Mouse (Mus musculus) stomach, embryonic 14.5 days (tissue): Measurements from ENCODE around the gene Siah2. TPM values are rescaled to one million over a fixed set of nuclear protein-coding genes. Genes with fewer than 3 reads are reported as not detected.

Source experiments
- ATAC-seq: fragments of 200-750 bp; cut with Nextera tagmentation; 2 replicates; pipeline ENCODE4 v1.8.0; 2017; ENCODE audit warnings: low read depth, moderate TSS enrichment; ENCODE audit not compliant: insufficient number of reproducible peaks, insufficient read depth, low FRiP score
- H3K27ac ChIP-seq: fragments of 300-500 bp; sonication (generic); 2 replicates; pipeline ENCODE4 v1.5.1; 2014; ENCODE audit warnings: mild to moderate bottlenecking, low read length, moderate library complexity, mixed read lengths
- H3K27me3 ChIP-seq: fragments of 300-500 bp; sonication (generic); 2 replicates; pipeline ENCODE4 v1.6.1; 2014; ENCODE audit warnings: low read length, control low read depth, mixed read lengths; ENCODE audit not compliant: control insufficient read depth, insufficient read depth
- H3K36me3 ChIP-seq: fragments of 300-500 bp; sonication (generic); 2 replicates; pipeline ENCODE4 v1.6.1; 2014; ENCODE audit warnings: mild to moderate bottlenecking, control low read depth, low read length, moderate library complexity, mixed read lengths; ENCODE audit not compliant: control insufficient read depth, insufficient read depth
- H3K4me1 ChIP-seq: fragments of 300-500 bp; sonication (generic); 2 replicates; pipeline ENCODE4 v1.6.1; 2014; ENCODE audit warnings: low read length, control low read depth, mixed read lengths; ENCODE audit not compliant: control insufficient read depth, insufficient read depth
- H3K4me2 ChIP-seq: fragments of 300-500 bp; sonication (generic); replicated peaks from 2 replicates; pipeline ENCODE4 v1.6.1; 2014; ENCODE audit warnings: low read depth, low read length, control low read depth
- H3K4me3 ChIP-seq: fragments of 300-500 bp; sonication (generic); 2 replicates; pipeline ENCODE4 v1.5.1; 2014; ENCODE audit warnings: low read depth, low read length, control low read depth
- H3K9ac ChIP-seq: fragments of 300-500 bp; sonication (generic); replicated peaks from 2 replicates; pipeline ENCODE4 v1.6.1; 2014; ENCODE audit warnings: low read depth, mild to moderate bottlenecking, control low read depth, low read length, moderate library complexity, mixed read lengths
- H3K9me3 ChIP-seq: fragments of 300-500 bp; sonication (generic); 2 replicates; pipeline ENCODE4 v1.6.1; 2016; ENCODE audit warnings: low read depth, low read length, control low read depth; ENCODE audit not compliant: control insufficient read depth
- WGBS: fragments of 180-500 bp; shearing (Covaris S2); extraction: QIAGEN DNeasy Blood & Tissue Kit; methylation state at CpG from one replicate; pipeline ENCODE4 v1.1.7; 2014; 5-methylcytosine and 5-hydroxymethylcytosine counted together
- polyA plus RNA-seq: library from polyadenylated mRNA; unstranded; fragments of >200 nt; fragmentation: Nextera tagmentation; extraction: Ambion mirVana; gene quantifications from 2 replicates; pipeline ENCODE4 v1.2.1, GENCODE M21; 2014

The Siah2 gene
- polyA plus RNA-seq = 5.5 and 5.9 TPM in 2 replicates

DNA sequence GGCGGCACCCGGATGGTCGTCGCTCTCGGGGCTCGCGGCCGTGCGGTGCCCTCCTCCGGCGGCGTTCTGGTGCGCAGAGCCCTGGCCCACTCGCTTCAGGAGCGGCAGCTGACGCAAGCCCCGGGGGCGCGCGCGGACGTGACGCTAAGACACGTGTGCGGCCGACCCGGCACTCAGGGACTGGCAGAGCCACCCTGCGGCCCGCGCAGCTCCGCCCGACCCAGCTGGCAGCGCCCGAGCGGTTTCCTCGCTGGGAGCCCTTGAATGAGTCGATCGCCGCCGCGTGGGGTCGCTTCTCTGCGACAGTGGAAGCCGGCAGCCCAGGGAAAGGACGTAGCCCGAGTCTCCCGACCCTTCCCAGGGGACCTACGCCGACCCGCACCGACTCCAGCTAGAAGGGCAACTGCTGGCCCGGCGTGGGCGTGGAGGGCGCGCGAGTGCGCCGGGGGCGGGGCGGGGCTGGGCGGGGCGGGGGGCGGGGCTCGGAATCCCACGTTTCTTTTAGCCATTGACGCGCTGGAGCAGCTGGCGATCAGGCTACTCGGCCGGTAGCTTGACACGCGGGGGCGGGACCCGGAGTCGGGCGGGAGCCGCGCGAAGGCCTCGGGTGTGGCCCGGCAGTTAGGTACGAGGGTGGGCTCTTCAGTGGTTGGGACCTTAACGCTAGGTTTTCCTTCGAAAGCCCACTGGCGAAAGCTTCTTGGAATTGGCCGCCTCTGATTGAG, at the start of gene Siah2:
Gene Siah2 (minus strand): TSS at position 404 of the 725 bp plus-strand sequence.
- WGBS = under 1% methylated on average over 79 of the region's 87 CpGs

DNA sequence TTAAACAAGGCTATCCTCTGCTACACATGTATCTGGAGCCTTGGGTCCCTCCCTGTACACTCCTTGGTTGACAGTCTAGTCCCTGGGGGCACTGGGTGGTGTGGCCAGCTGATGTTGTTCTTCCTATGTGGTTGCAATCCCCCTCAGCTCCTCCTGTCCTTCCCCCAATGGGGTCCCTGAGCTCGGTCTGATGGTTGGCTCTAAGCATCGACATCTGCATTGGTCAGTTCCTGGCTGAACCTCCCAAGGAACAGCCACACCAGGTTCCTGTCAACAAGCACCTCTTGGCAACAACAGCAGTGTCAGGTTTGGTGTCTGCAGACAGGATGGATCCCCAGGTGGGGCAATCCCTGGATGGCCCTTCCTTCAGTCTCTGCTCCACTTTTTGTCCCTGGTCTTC, 47.3 kb upstream of the Siah2 start:
- Histone ChIP-seq H3K4me3 (no peak overlapping the region), H3K36me3 (no peaks in the 10 kb centered on the region), H3K27ac (no peak overlapping the region), H3K9ac (no peak overlapping the region), H3K27me3 (no peaks in the 10 kb centered on the region), H3K4me1 (no peaks in the 10 kb centered on the region), H3K4me2 (no peak overlapping the region), H3K9me3 (no peaks in the 10 kb centered on the region)
- WGBS = 74% methylated on average over 2 of the region's 2 CpGs
- no peak for ATAC-seq

More for the DNA sequence above, at the start of gene Siah2:
- Histone ChIP-seq H3K4me3 (peak within 1 kb of the TSS; percentile 78), H3K27ac (peak within 1 kb of the TSS; percentile 80), H3K4me2 (peak within 1 kb of the TSS; percentile 96), H3K36me3 (no peaks in the 10 kb centered on the region; the same call in 1 of the 2 replicates), H3K9ac (peak within 1 kb of the TSS; percentile 60), H3K27me3 (no peaks in the 10 kb centered on the region), H3K9me3 (no peaks in the 10 kb centered on the region), H3K4me1 (no peaks in the 10 kb centered on the region)
- ATAC-seq = peak; percentile 91

DNA sequence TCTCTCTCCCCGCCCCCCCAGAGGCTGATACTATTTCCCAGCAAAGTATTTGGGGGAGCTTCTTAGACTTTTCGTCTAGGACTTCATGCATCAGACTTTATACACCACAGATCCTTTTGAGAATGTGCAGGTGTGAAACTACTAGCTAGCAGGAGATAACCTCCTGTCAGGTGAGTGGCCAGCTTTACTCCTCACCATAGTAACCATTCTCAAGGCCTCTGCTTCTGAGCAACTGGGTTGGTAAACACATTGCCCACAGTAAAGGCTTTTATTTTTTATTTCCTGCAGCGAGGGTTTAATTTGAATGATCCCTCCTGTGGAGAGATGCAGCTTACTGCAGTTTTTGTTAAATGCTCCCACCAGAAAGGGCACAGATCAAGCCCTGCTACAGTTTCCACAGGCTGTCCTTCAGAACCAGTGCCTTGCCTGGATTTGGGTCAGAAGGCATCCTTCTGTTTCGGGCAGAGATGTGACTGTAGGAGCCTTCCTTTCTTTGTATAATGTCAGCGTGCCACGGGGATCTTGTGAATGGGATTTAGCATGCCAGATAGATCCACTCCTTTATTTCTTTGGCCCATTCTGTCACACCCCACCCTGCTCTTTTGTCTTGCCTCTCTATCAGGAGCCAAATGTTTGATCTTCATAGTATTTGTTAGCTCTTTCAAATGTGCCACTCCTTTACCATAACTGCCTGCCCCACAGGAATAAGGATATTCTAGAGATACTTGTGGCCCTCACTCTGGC, 46.3 kb upstream of the Siah2 start:
- H3K4me2 ChIP-seq = no peak overlapping the region
- H3K27ac ChIP-seq = no peak overlapping the region
- no peak overlapping the region for H3K4me3 ChIP-seq
- 20% methylated on average over 6 of the region's 6 CpGs for WGBS
- no peak overlapping the region for H3K9ac ChIP-seq
- no peak for ATAC-seq
- H3K27me3 ChIP-seq = no peaks in the 10 kb centered on the region
- H3K4me1 ChIP-seq = no peaks in the 10 kb centered on the region
- no peaks in the 10 kb centered on the region for H3K36me3 ChIP-seq
- no peaks in the 10 kb centered on the region for H3K9me3 ChIP-seq

DNA sequence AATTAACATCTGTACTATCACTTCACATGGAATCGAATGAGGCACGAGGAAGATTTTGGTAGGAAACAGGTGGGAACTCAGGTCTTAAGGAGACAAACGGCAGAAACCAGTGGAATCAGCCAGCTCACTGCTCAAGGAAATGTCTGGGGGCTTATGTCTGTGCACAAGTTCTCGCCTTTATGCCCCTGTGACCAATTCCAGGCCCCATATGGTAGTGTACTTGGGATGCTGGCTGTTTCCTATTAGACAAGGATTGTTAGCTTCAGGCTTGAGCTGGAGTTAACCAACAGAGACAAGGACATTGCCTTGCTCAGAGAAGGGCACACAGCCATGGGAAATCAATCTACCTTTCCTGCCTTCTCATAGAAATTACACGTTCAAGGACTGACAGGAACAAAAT, 39.3 kb upstream of the Siah2 start:
- no peak for ATAC-seq
- Histone ChIP-seq H3K9ac (no peak overlapping the region), H3K27me3 (no peaks in the 10 kb centered on the region), H3K4me2 (no peak overlapping the region), H3K27ac (no peak overlapping the region), H3K36me3 (no peaks in the 10 kb centered on the region), H3K9me3 (no peaks in the 10 kb centered on the region), H3K4me1 (no peaks in the 10 kb centered on the region), H3K4me3 (no peak overlapping the region)
- WGBS = 75% methylated on average over 5 of the region's 5 CpGs

DNA sequence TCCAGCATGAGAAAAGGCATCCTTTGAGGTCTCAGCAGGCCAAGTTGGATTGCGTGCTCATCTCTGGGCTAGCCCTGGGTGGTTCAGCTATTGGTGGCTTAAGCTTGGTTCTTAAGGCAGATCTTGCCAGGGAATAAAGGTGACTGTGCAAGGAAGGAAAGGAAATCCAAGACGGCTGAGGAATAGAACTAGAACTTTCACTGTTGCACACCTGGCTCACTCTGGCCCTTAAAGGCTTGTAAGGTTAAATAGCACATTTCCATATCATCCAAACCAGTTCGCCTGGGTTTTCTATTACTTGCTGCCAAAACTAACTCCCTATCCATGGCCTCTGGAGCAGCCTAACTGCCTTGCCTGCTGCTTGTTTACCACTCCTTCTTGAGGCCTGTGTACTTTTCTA, 38.4 kb upstream of the Siah2 start:
- Histone ChIP-seq H3K9me3 (no peaks in the 10 kb centered on the region), H3K9ac (no peak overlapping the region), H3K27ac (no peak overlapping the region), H3K27me3 (no peaks in the 10 kb centered on the region), H3K36me3 (no peaks in the 10 kb centered on the region), H3K4me1 (no peaks in the 10 kb centered on the region), H3K4me3 (no peak overlapping the region), H3K4me2 (no peak overlapping the region)
- ATAC-seq = no peak
- WGBS = 84% methylated on average over 3 of the region's 3 CpGs

DNA sequence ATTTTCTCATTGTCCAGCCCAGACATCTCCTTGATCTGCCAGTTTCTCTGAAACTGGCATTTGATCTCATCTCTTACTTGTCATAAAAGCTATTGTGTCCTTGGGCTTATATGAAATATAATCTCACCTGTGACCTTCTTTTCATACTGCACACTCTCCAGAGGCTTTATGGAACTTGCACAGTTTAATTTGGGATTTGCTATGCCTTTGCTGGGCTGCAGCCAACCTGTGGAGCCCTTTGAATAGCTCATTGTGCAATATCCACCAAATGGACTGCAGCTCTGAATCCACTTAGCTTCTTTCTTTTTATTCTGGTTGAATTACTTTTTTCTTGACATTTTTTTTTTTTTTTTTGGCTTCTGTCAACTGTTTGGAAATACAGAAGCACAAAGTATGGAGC, 37.3 kb upstream of the Siah2 start:
- H3K27me3 ChIP-seq = no peaks in the 10 kb centered on the region
- H3K4me1 ChIP-seq = no peaks in the 10 kb centered on the region
- H3K4me2 ChIP-seq = no peak overlapping the region
- H3K9me3 ChIP-seq = no peaks in the 10 kb centered on the region
- H3K9ac ChIP-seq = no peak overlapping the region
- no peak overlapping the region for H3K4me3 ChIP-seq
- H3K36me3 ChIP-seq = no peaks in the 10 kb centered on the region
- no peak for ATAC-seq
- H3K27ac ChIP-seq = no peak overlapping the region

DNA sequence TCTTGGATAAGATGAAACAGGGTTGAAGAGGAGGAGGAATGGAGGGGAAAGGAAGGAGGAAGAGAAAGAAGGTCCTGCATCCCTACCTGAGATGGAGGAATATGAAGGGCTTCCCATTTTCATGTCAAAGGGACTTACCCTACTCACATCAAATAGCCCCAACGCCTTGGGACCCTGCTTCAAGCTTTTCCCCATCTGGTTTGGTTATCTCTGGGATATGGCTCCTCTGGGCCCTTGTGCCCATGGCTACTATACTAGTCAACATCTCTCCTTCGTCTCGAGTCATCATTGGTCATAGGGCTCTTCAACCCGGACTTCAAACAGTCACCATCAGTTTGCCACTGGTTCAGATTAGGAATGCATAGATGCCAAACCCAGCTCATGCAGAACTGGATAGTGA, 35.4 kb upstream of the Siah2 start:
- H3K4me1 ChIP-seq = no peaks in the 10 kb centered on the region
- H3K36me3 ChIP-seq = no peaks in the 10 kb centered on the region
- H3K27ac ChIP-seq = no peak overlapping the region
- ATAC-seq = no peak
- H3K4me3 ChIP-seq = no peak overlapping the region
- no peak overlapping the region for H3K9ac ChIP-seq
- no peaks in the 10 kb centered on the region for H3K27me3 ChIP-seq
- H3K4me2 ChIP-seq = no peak overlapping the region
- WGBS = 78% methylated on average over 4 of the region's 4 CpGs
- no peaks in the 10 kb centered on the region for H3K9me3 ChIP-seq

DNA sequence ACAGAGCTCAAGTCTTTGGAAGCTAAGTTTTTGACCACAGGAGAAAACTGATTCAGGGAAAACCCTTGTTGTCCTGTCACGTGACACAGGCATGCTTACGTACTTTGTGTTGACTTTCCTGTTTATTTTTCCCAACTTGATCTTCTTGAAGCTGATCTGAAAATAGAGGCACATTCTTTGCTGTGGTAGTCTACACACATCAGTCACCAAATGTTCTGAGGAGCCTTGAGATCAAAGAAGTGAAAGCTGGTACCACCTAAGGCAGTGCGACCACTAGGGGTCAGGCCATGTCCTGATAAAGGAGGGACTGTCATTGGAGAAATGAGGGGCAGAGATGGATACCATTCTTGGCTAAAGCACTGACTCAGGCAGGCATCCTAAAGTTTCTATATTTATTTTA, 34.8 kb upstream of the Siah2 start:
- ATAC-seq = no peak
- H3K27ac ChIP-seq = no peak overlapping the region
- H3K27me3 ChIP-seq = no peaks in the 10 kb centered on the region
- H3K9me3 ChIP-seq = no peaks in the 10 kb centered on the region
- no peaks in the 10 kb centered on the region for H3K4me1 ChIP-seq
- H3K4me3 ChIP-seq = no peak overlapping the region
- no peaks in the 10 kb centered on the region for H3K36me3 ChIP-seq
- WGBS = 49% methylated on average over 3 of the region's 3 CpGs
- no peak overlapping the region for H3K4me2 ChIP-seq
- H3K9ac ChIP-seq = no peak overlapping the region
